Mouse (Mus musculus) heart, postnatal 36 days (tissue): ENCODE data around the gene Sytl2. TPM values are rescaled to one million over a fixed set of nuclear protein-coding genes. Genes with fewer than 3 reads are reported as not detected.
A peak's percentile ranks its signal among the peaks of the same experiment; 100 is the strongest.

Experiments
- DNase-seq, 2 experiments: peaks; one replicate each; pipeline ENCODE4 v3.0.0; 2021 to 2022
- intact Hi-C: fragments of 180-260 bp; cut with DNase I; formaldehyde crosslinking; loops from one replicate; pipeline ENCODE4 v1.15.1; 2025
- total RNA-seq, 2 experiments: library from RNA; stranded (reverse); gene quantifications; 2 replicates each; pipeline ENCODE4 v1.2.3; 2021

Gene Sytl2
- total RNA-seq, 2 experiments from 2014 or later: 2.6 to 2.7 TPM

DNA sequence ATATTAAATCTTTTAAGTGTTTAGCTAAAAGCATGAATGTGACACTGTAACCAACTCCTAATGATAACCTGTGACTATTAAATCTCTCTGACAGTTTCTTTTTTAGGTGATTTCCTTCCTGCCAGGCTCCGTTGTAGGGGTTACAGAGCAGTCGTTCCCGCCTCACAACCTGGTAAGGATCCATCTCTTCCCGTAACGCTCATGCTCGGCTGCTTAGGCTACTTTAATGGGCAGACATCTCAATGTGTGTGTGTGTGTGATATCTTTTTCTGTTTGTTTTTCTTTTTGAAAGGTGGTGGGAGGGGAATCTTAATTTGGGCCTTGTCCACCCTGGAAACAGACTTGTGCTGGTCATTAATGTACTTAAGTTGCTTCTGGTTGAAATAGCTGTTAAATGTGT, 142.2 kb downstream of the Sytl2 start:
- intact Hi-C loops: loop anchor here (1.0 kb wide), 1 partner anchor 12 kb away; no protein-coding TSS in a partner anchor
- peak in 1 of 2 experiments; percentile 10 for DNase-seq

- intact Hi-C loops: loop anchor here (1.0 kb wide), 1 partner anchor 12 kb away; no protein-coding TSS in a partner anchor
Measured at GRCm38 (mm10) chr7:90456149-90456844, 154.2 kb downstream of the Sytl2 start.

DNA sequence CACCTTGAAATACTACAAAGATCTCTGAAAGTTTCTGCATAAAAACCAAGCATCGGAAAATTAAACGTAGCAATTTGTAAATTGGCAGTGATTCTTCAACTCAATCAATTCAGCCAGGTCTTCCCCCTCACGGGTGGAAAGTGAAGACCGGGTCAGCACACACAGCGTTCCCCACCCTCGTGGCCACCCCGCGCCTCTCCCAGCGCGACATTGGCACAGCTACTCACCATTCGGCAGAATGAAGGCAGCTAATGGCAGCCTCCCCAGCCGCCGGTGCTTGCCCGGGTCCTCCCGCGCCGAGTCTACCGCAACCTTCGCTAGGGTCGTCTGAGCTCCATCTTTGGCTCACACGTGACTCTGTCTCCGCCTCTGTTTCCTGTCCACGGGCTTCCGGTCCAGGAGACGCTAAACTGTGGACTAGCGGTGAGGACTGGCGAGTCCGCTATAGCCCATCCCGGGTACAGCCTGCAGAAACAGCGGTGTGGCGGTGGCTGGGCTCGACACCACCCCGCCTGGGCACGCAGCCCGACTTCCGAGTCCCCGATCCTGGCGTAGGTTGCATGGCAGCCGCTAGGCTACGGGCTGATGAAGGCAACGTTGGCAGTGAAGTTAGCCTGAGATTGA, 154.9 kb downstream of the Sytl2 start, which contains the start of gene Tmem126a:
Tmem126a (minus strand) TSS at position 385 of the 624 bp plus-strand sequence.
- intact Hi-C loops: loop anchor here (1.0 kb wide), 2 partner anchors 13 to 18 kb away; no protein-coding TSS in a partner anchor
- peak; percentile 84 to 87 for DNase-seq

More at GRCm38 (mm10) chr7:90456149-90456844, 154.2 kb downstream of the Sytl2 start:
- DNase-seq: no peak

GRCm38 (mm10) chr7:90457517-90457916, 155.5 kb downstream of the Sytl2 start:
- DNase-seq: peak in 1 of 2 experiments; percentile 10
- intact Hi-C loops: loop anchor here (1.0 kb wide), 1 partner anchor 18 kb away; no protein-coding TSS in a partner anchor

Other genes with a start within 250 kb of the Sytl2 start
- 100 to 1,000 TPM; 113 to 122 TPM for gene Picalm, start 172.0 kb upstream of the Sytl2 start, total RNA-seq
- under 1 TPM; 0.24 to 0.28 TPM for gene Ccdc83, start 36.5 kb upstream of the Sytl2 start, total RNA-seq
- under 1 TPM; 0.22 to 0.24 TPM for gene Ccdc89, start 124.3 kb downstream of the Sytl2 start, total RNA-seq
- 10 to 100 TPM; 18.5 to 21.5 TPM for gene Crebzf, start 140.5 kb downstream of the Sytl2 start, total RNA-seq
- 100 to 1,000 TPM; 120 to 136 TPM for gene Tmem126a, start 155.0 kb downstream of the Sytl2 start, total RNA-seq
- 10 to 100 TPM; 24.7 to 25.6 TPM for gene Tmem126b, start 173.7 kb downstream of the Sytl2 start, total RNA-seq
- 1 to 10 TPM; 1.9 to 3.1 TPM for gene Dlg2, start 174.4 kb downstream of the Sytl2 start, total RNA-seq